Mouse (Mus musculus) cerebellum, adult 2 months (tissue): Measurements from ENCODE around the gene Adora1. TPM values are rescaled to one million over a fixed set of nuclear protein-coding genes. Genes with fewer than 3 reads are reported as not detected.

ENCODE experiments used
- DNase-seq, 2 experiments: peaks; one replicate each; pipeline ENCODE4 v3.0.0; 2021
- H3K27ac ChIP-seq: fragments of 200-500 bp; 2 replicates; pipeline ENCODE4 v1.5.1; 2012; ENCODE audit warnings: low read length, control low read depth, inconsistent platforms; ENCODE audit not compliant: insufficient read depth
- H3K27me3 ChIP-seq: fragments of 200-500 bp; 2 replicates; pipeline ENCODE4 v1.6.1; 2012; ENCODE audit warnings: inconsistent platforms, mild to moderate bottlenecking, low read length, moderate library complexity; ENCODE audit not compliant: control insufficient read depth, insufficient read depth
- H3K4me1 ChIP-seq: fragments of 200-500 bp; 2 replicates; pipeline ENCODE4 v1.6.1; 2011; ENCODE audit warnings: low read length; ENCODE audit not compliant: control insufficient read depth, insufficient read depth
- H3K4me3 ChIP-seq: fragments of 200-500 bp; replicated peaks from 2 replicates; pipeline ENCODE3; 2011; ENCODE audit warnings: mild to moderate bottlenecking, low read depth, low read length, control low read depth; ENCODE audit not compliant: insufficient read depth
- CTCF ChIP-seq: fragments of 200-500 bp; IDR thresholded peaks from 2 replicates; pipeline ENCODE4 v1.5.1; 2011; ENCODE audit warnings: low read depth, mild to moderate bottlenecking, control low read depth, low read length, moderate library complexity, borderline replicate concordance; ENCODE audit not compliant: insufficient read depth
- POLR2A ChIP-seq: fragments of 200-500 bp; IDR thresholded peaks from 2 replicates; pipeline ENCODE4 v1.6.1; 2011; ENCODE audit warnings: low read length, control low read depth, borderline replicate concordance; ENCODE audit not compliant: insufficient read depth
- WGBS: fragments of 180-500 bp; shearing (Covaris S2); methylation state at CpG from one replicate; pipeline ENCODE4 v1.1.7; 2018; 5-methylcytosine and 5-hydroxymethylcytosine counted together
- polyA plus RNA-seq: library from polyadenylated mRNA; depleted of rRNA; stranded (reverse); fragments of >200 nt; gene quantifications from 2 replicates; pipeline ENCODE4 v1.2.3, GENCODE M21; 2012

The Adora1 gene
- polyA plus RNA-seq, 1 experiment, result 160 TPM

DNA sequence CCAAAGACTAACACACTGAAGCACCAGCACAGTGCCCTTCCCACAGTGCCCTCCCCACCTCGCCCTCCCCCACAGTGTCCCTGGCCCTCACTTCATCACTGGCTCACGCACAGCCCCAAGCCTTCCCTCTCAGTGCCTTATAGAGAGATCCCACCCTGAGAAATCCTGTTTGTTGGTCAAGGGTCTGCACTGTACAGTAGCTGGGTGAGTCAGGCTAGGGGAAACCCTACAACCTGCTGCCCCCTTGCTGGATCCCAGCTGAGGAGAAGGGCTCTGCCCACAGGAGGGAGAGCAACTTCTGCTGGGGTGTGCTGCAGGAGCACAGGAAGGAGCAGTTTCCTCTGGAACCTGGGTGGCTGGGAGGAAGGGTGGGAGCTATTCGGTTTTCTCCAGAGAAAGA, 911 bp upstream of the Adora1 start:
- WGBS, result 54% methylated on average over 3 of the region's 3 CpGs
- Histone ChIP-seq H3K4me1 (peaks cover 12% of the 10 kb centered on the region; the same call in 1 of the 2 replicates), H3K27me3 (no peaks in the 10 kb centered on the region), H3K4me3 (peak overlapping the region; percentile 96), H3K27ac (no peak overlapping the region)
- DNase-seq, result peak in 1 of 2 experiments; percentile 26
- TF ChIP-seq CTCF, result no peak
- no peak for TF ChIP-seq POLR2A

DNA sequence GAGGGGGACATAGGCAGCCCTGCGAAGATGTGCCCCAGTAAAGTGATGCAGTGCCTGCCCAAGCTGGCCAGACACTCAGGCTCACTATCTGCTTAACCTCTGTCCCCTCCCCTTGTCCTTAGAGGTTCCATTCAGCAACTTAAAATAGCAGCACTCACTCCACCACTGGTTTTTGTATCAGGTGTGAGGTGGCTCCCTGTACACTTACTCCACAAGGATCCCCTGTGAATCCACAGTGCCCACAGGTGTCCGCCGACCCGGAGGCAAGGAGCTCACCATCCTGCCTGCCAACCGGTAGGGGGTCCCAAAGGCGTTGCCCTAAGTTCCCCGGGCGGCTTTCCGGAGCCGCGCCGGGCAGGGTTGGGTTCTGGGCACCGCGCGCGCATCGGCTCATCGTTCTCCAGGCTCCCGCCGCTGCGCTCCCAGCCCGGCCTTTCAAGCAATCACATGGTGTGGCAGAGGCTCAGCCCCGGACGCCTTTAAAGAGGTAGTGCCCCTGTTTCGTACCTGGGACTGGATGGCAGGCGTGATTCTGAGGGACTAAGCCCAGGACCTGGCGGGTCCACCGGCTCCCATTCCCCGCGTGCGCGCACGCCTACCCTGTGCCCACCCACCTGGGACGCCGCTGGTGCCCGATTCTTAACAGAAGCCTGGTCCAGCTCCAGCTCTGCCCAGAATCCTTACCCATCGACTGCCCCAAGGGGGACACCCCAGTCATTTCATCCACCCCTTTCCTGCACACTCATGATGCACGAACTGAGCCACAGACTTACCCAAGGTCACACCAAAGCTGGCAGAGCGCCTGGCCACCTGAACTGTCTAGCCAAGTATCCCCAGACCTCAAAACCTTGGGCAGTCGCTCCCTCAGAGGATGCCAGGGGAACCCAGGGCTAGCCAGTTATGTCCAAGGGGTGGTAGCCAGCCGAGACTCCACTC, 508 bp downstream of the Adora1 start:
- DNase-seq, result peak; percentile 89 to 90
- WGBS, result under 1% methylated on average over 41 of the region's 41 CpGs
- no peaks in the 10 kb centered on the region for H3K27me3 ChIP-seq
- H3K4me1 ChIP-seq, result peaks cover 23% of the 10 kb centered on the region
- peak overlapping the region; percentile 98 for H3K27ac ChIP-seq
- peak overlapping the region; percentile 96 for H3K4me3 ChIP-seq
- TF ChIP-seq POLR2A (peak; percentile 72), CTCF (no peak)

DNA sequence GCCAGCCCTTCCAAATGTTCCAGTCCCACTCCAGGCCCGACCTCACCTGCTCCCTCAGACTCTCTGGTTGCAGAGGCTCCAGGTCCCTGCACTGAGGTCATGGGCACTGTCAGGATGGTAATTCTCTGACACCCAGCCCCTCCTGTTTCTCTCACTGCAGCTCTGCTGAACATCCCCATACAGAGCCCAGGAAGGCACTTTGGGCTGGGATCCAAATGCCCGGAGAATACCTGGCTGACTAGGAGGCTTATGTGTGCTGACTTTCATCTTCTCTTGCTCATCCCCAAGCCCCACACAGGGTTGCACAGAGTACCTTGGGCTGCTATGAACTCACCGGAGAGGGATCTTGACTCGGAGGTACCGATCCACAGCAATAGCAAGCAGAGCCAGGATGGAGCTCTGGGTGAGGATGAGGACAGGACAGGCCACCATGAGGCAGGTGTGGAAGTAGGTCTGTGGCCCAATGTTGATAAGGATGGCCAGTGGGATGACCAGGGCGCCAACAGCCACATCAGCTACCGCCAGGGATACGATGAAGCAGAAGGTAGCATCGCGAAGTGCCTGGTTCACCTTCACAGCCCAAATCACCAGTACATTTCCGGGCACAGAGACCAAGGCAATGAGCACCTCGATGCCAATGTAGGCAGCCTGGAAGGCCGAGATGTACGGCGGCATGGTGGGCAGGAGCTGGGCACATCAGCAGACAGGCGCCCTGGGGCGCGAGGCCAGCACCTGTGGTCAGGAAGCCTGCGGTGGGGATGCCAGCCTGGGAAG, 1.4 kb downstream of the Adora1 start:
- Histone ChIP-seq H3K4me3 (peak overlapping the region; percentile 96), H3K27me3 (no peaks in the 10 kb centered on the region), H3K4me1 (peaks cover 23% of the 10 kb centered on the region), H3K27ac (peak overlapping the region; percentile 98)
- 5% methylated on average over 19 of the region's 19 CpGs for WGBS
- peak; percentile 71 to 81 for DNase-seq
- TF ChIP-seq POLR2A, result no peak
- TF ChIP-seq CTCF, result no peak

DNA sequence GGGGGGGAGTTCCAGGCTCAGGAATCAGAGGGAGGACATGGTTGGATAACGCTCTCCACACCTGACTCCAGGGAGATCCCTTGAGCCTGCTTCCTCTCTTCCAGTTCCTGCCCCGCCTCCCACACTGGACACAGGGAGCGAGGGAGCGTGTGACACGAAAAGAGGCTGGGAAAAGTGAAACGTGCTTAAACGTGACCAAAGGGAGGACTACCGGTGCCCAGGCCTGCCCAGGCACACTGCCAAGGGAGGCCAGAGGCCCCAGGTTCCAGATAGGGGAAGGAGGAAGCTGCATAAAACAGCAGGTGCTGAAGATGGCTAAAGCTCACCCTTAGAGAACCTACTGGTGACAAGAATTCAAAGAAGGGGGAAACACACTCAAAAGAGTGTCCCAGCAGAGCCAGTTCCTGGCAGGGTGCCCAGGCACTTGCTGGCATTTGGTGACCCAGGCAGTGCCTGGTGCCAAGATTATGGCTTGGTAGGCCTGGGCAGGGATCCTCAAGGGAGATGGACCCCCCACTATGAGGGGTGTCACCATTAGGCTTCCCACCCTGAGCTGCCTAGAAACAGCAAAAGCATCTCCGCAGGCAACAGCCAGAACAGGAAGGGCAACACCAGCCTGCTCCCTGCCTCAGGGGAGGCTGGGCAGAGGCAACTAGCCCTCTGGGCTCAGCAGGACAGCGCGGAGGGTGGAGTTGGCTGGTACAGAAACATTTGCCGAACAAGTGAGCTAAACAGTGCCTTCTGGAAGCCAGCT, 2.3 kb downstream of the Adora1 start:
- peak; percentile 81 to 83 for DNase-seq
- H3K4me3 ChIP-seq, result peak overlapping the region; percentile 96
- 5% methylated on average over 12 of the region's 12 CpGs for WGBS
- H3K27me3 ChIP-seq, result no peaks in the 10 kb centered on the region
- peak overlapping the region; percentile 98 for H3K27ac ChIP-seq
- H3K4me1 ChIP-seq, result peaks cover 23% of the 10 kb centered on the region
- TF ChIP-seq POLR2A, result peak; percentile 36; the same call in 1 of the 2 replicates
- no peak for TF ChIP-seq CTCF

DNA sequence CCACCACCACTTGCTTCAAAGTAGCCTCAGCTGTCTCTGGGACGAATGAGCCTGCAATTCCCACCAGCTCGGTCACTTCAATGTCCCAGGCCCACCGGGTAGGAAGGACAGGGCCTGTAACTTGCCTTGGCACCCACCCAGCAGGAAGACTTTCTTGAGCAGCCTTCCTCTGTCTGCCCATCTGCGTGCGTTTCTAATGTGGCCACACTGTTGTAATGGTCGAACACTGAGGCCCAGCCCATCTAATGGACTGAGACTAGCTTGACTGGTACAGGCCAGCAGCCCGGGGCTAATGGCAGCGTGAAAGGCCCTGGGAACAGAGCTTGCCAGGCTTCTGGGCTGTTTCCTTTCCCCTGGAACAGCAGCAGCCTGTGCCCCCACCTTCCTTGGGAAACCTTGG, 2.9 kb downstream of the Adora1 start:
- no peak for DNase-seq
- Histone ChIP-seq H3K27ac (peak overlapping the region; percentile 58), H3K4me3 (peak overlapping the region; percentile 96), H3K4me1 (peaks cover 29% of the 10 kb centered on the region), H3K27me3 (no peaks in the 10 kb centered on the region)
- no peak for TF ChIP-seq POLR2A
- no peak for TF ChIP-seq CTCF
- 10% methylated on average over 8 of the region's 8 CpGs for WGBS

DNA sequence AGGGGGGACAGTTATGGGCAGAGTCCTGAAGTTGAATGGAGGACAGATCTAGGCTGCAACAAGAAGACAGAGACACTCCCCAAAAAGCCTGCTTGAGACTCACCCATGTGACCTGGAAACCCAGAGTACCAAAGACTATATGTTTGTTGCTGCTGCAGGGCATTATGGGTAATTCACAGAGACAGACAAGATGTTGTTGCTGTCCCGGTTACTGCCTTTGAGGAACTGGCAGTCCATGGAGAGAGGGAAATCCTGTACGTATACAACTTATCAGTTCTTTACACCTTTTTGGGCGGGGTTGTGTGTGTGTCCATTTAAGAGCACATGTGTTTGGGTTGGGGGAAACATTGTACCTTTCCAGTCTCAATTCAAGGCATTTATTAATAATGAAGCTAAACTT, 3.5 kb downstream of the Adora1 start:
- peak overlapping the region; percentile 47; the same call in 1 of the 2 replicates for H3K27ac ChIP-seq
- H3K27me3 ChIP-seq, result no peaks in the 10 kb centered on the region
- 46% methylated on average over 3 of the region's 3 CpGs for WGBS
- H3K4me1 ChIP-seq, result peaks cover 31% of the 10 kb centered on the region
- no peak for DNase-seq
- H3K4me3 ChIP-seq, result peak overlapping the region; percentile 61
- TF ChIP-seq CTCF, result no peak
- no peak for TF ChIP-seq POLR2A

DNA sequence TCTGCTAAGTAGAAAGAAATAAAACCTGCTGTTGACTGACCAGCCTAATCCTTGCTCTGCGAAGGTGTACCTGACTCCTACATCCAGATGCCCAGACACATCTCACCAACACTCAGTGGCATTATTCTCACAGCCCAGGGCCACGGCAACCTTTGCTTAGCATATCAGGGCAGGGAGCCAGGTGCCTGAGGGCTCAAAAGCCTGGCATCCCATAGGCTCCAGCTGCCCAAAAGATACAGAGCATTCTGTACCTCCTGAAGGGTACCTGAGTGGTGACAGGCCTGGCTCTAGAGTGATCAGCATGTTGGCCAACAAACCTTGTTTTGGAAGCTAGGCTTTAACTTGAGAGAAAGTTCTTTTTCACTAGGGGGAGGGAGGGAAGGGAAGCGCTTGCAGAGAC, 4.0 kb downstream of the Adora1 start:
- Histone ChIP-seq H3K27me3 (no peaks in the 10 kb centered on the region), H3K27ac (peak overlapping the region; percentile 54), H3K4me3 (peak overlapping the region; percentile 61), H3K4me1 (peaks cover 33% of the 10 kb centered on the region)
- no peak for TF ChIP-seq CTCF
- TF ChIP-seq POLR2A, result no peak
- 18% methylated on average over 3 of the region's 3 CpGs for WGBS
- DNase-seq, result peak; percentile 71 to 79

DNA sequence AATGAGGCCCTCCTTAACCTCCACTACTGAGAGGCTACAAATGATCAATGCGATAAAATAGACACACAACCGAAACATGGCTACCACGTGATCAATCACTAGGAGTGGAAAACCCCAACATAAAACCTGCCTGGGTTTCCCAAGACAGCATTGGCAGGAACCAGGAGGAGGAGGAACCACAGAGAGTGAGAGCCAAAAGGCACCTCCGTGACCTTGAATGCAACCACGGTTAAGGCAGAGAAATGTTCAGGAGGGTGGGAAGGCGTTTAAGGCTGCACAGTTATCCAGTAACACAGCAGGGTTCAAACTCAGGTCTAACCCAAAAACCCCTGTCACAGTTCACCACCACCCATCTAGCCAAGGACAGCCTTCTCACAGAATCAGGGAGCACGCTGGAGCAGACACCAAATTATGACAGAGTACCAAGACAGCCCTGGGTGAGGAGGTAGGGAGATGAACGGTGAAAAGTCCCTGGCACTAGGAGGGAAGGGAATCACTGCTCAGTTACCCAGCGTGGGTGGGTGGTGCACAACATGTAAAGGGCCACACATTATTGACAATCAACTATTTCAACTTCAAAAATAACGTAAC, 4.5 kb downstream of the Adora1 start:
- Histone ChIP-seq H3K27me3 (no peaks in the 10 kb centered on the region), H3K4me1 (peaks cover 27% of the 10 kb centered on the region), H3K27ac (peak overlapping the region; percentile 54), H3K4me3 (peak overlapping the region; percentile 61)
- TF ChIP-seq CTCF (no peak), POLR2A (no peak; the same call in 1 of the 2 replicates)
- 28% methylated on average over 10 of the region's 10 CpGs for WGBS
- DNase-seq, result peak in 1 of 2 experiments; percentile 48
